Mouse (Mus musculus) embryonic facial prominence, embryonic 15.5 days (tissue): ENCODE results near the gene Rab13. TPM values are rescaled to one million over a fixed set of nuclear protein-coding genes. Genes with fewer than 3 reads are reported as not detected.
A peak's percentile ranks its signal among the peaks of the same experiment; 100 is the strongest.

ENCODE experiments used
- ATAC-seq: fragments of 200-750 bp; cut with Nextera tagmentation; 2 replicates; pipeline ENCODE4 v1.8.0; 2017; ENCODE audit warnings: low read depth, moderate TSS enrichment; ENCODE audit not compliant: insufficient number of reproducible peaks, low FRiP score, low TSS enrichment
- H3K27ac ChIP-seq: fragments of 300-500 bp; sonication (generic); replicated peaks from 2 replicates; pipeline ENCODE4 v1.5.1; 2015; ENCODE audit warnings: mild to moderate bottlenecking, inconsistent platforms
- H3K27me3 ChIP-seq: fragments of 300-500 bp; sonication (generic); 2 replicates; pipeline ENCODE4 v1.6.1; 2015; ENCODE audit warnings: inconsistent platforms
- H3K36me3 ChIP-seq: fragments of 300-500 bp; sonication (generic); 2 replicates; pipeline ENCODE4 v1.6.1; 2015; ENCODE audit warnings: mild to moderate bottlenecking, inconsistent platforms
- H3K4me1 ChIP-seq: fragments of 300-500 bp; sonication (generic); 2 replicates; pipeline ENCODE4 v1.6.1; 2015; ENCODE audit warnings: inconsistent platforms
- H3K4me2 ChIP-seq: fragments of 300-500 bp; sonication (generic); replicated peaks from 2 replicates; pipeline ENCODE4 v1.6.1; 2015; ENCODE audit warnings: mild to moderate bottlenecking, inconsistent platforms
- H3K4me3 ChIP-seq: fragments of 300-500 bp; sonication (generic); replicated peaks from 2 replicates; pipeline ENCODE4 v1.5.1; 2015; ENCODE audit warnings: mild to moderate bottlenecking, inconsistent platforms
- H3K9ac ChIP-seq: fragments of 300-500 bp; sonication (generic); 2 replicates; pipeline ENCODE4 v1.6.1; 2015; ENCODE audit warnings: inconsistent platforms
- H3K9me3 ChIP-seq: fragments of 300-500 bp; sonication (generic); replicated peaks from 2 replicates; pipeline ENCODE4 v1.6.1; 2016; ENCODE audit warnings: inconsistent platforms
- WGBS: fragments of 180-500 bp; shearing (Covaris S2); methylation state at CpG from one replicate; pipeline ENCODE4 v1.1.7; 2015; 5-methylcytosine and 5-hydroxymethylcytosine counted together
- polyA plus RNA-seq: library from polyadenylated mRNA; unstranded; fragments of >200 nt; fragmentation: Nextera tagmentation; extraction: Ambion mirVana; gene quantifications from 2 replicates; pipeline ENCODE4 v1.2.1, GENCODE M21; 2015

Gene Rab13
- polyA plus RNA-seq, 1 experiment from 2014 or later = 35.0 TPM

- Histone ChIP-seq H3K4me1 (peaks cover 19% of the 10 kb centered on the region), H3K9ac (no peak overlapping the region), H3K4me3 (no peak overlapping the region), H3K4me2 (no peak overlapping the region), H3K9me3 (no peaks in the 10 kb centered on the region), H3K27ac (no peak overlapping the region), H3K27me3 (no peaks in the 10 kb centered on the region), H3K36me3 (peaks cover 61% of the 10 kb centered on the region)
- 90% methylated on average over 5 of the region's 5 CpGs for WGBS
- ATAC-seq = no peak
Measured at GRCm38 (mm10) chr3:90263121-90263771, 49.8 kb downstream of the Rab13 start.

GRCm38 (mm10) chr3:90264687-90265033 lies 51.2 kb downstream of the Rab13 start:
- peak overlapping the region; percentile 97 for H3K27ac ChIP-seq
- H3K4me2 ChIP-seq = peak overlapping the region; percentile 70
- H3K9me3 ChIP-seq = no peaks in the 10 kb centered on the region
- ATAC-seq = no peak
- no peaks in the 10 kb centered on the region for H3K27me3 ChIP-seq
- H3K36me3 ChIP-seq = peaks cover 54% of the 10 kb centered on the region
- peak overlapping the region; percentile 78 for H3K4me3 ChIP-seq
- 36% methylated on average over 10 of the region's 10 CpGs for WGBS
- H3K9ac ChIP-seq = peak overlapping the region; percentile 86; the same call in 1 of the 2 replicates
- H3K4me1 ChIP-seq = peaks cover 19% of the 10 kb centered on the region

GRCm38 (mm10) chr3:90265034-90265931 lies 51.8 kb downstream of the Rab13 start, which contains the start of gene Dennd4b:
Gene Dennd4b, plus strand, starts transcription at chr3:90265185.
- under 1% methylated on average over 86 of the region's 87 CpGs for WGBS
- ATAC-seq = peak; percentile 93
- Histone ChIP-seq H3K9me3 (no peaks in the 10 kb centered on the region), H3K27ac (peak within 1 kb of the TSS; percentile 97), H3K36me3 (peaks cover 48% of the 10 kb centered on the region), H3K27me3 (no peaks in the 10 kb centered on the region), H3K4me1 (peaks cover 19% of the 10 kb centered on the region), H3K4me2 (peak within 1 kb of the TSS; percentile 70), H3K4me3 (peak within 1 kb of the TSS; percentile 78), H3K9ac (peak within 1 kb of the TSS; percentile 86)

GRCm38 (mm10) chr3:90265932-90266741 lies 52.6 kb downstream of the Rab13 start:
- no peaks in the 10 kb centered on the region for H3K27me3 ChIP-seq

GRCm38 (mm10) chr3:90266901-90267775 lies 53.6 kb downstream of the Rab13 start:
- ATAC-seq = no peak

More at GRCm38 (mm10) chr3:90265932-90266741, 52.6 kb downstream of the Rab13 start:
- H3K4me2 ChIP-seq = peak overlapping the region; percentile 70
- no peaks in the 10 kb centered on the region for H3K9me3 ChIP-seq
- peaks cover 19% of the 10 kb centered on the region for H3K4me1 ChIP-seq
- H3K9ac ChIP-seq = peak overlapping the region; percentile 86
- 23% methylated on average over 16 of the region's 16 CpGs for WGBS
- H3K4me3 ChIP-seq = peak overlapping the region; percentile 78
- peaks cover 41% of the 10 kb centered on the region for H3K36me3 ChIP-seq
- 0 out of 2 replicates have a peak, but pooled peaks have one; percentile 3 for ATAC-seq
- H3K27ac ChIP-seq = peak overlapping the region; percentile 97

GRCm38 (mm10) chr3:90268190-90268589 lies 54.7 kb downstream of the Rab13 start:
- H3K4me2 ChIP-seq = no peak overlapping the region
- WGBS = 94% methylated on average over 11 of the region's 11 CpGs
- H3K36me3 ChIP-seq = peaks cover 36% of the 10 kb centered on the region

More at GRCm38 (mm10) chr3:90266901-90267775, 53.6 kb downstream of the Rab13 start:
- Histone ChIP-seq H3K27me3 (no peaks in the 10 kb centered on the region), H3K36me3 (peaks cover 38% of the 10 kb centered on the region), H3K9ac (no peak overlapping the region), H3K4me2 (0 out of 2 replicates have a peak overlapping the region, but pooled peaks have one; percentile 70), H3K9me3 (no peaks in the 10 kb centered on the region), H3K4me3 (peak overlapping the region; percentile 78; the same call in 1 of the 2 replicates), H3K27ac (no peak overlapping the region), H3K4me1 (peaks cover 19% of the 10 kb centered on the region)
- 88% methylated on average over 20 of the region's 20 CpGs for WGBS

GRCm38 (mm10) chr3:90268971-90269370 lies 55.5 kb downstream of the Rab13 start:
- Histone ChIP-seq H3K36me3 (peaks cover 36% of the 10 kb centered on the region), H3K27ac (no peak overlapping the region), H3K4me3 (no peak overlapping the region), H3K4me2 (no peak overlapping the region), H3K9me3 (no peaks in the 10 kb centered on the region), H3K27me3 (no peaks in the 10 kb centered on the region), H3K4me1 (peaks cover 19% of the 10 kb centered on the region), H3K9ac (no peak overlapping the region)
- 89% methylated on average over 16 of the region's 16 CpGs for WGBS
- ATAC-seq = no peak

More at GRCm38 (mm10) chr3:90268190-90268589, 54.7 kb downstream of the Rab13 start:
- Histone ChIP-seq H3K4me3 (no peak overlapping the region), H3K4me1 (peaks cover 19% of the 10 kb centered on the region), H3K27ac (no peak overlapping the region), H3K9ac (no peak overlapping the region), H3K9me3 (no peaks in the 10 kb centered on the region), H3K27me3 (no peaks in the 10 kb centered on the region)
- no peak for ATAC-seq

GRCm38 (mm10) chr3:90270784-90271183 lies 57.3 kb downstream of the Rab13 start:
- Histone ChIP-seq H3K9me3 (no peaks in the 10 kb centered on the region), H3K4me2 (no peak overlapping the region), H3K27ac (no peak overlapping the region), H3K4me3 (no peak overlapping the region), H3K27me3 (no peaks in the 10 kb centered on the region), H3K9ac (no peak overlapping the region), H3K4me1 (peaks cover 12% of the 10 kb centered on the region), H3K36me3 (peaks cover 46% of the 10 kb centered on the region)
- WGBS = 94% methylated on average over 8 of the region's 8 CpGs
- no peak for ATAC-seq

GRCm38 (mm10) chr3:90272170-90272569 lies 58.7 kb downstream of the Rab13 start:
- no peak overlapping the region for H3K9ac ChIP-seq
- no peaks in the 10 kb centered on the region for H3K4me1 ChIP-seq
- no peak overlapping the region for H3K4me2 ChIP-seq
- H3K4me3 ChIP-seq = no peak overlapping the region
- no peaks in the 10 kb centered on the region for H3K9me3 ChIP-seq
- H3K27ac ChIP-seq = no peak overlapping the region
- no peaks in the 10 kb centered on the region for H3K27me3 ChIP-seq
- peaks cover 59% of the 10 kb centered on the region for H3K36me3 ChIP-seq
- ATAC-seq = no peak
- 60% methylated on average over 9 of the region's 9 CpGs for WGBS

GRCm38 (mm10) chr3:90273855-90274254 lies 60.4 kb downstream of the Rab13 start:
- H3K36me3 ChIP-seq = peaks cover 73% of the 10 kb centered on the region
- no peaks in the 10 kb centered on the region for H3K27me3 ChIP-seq
- H3K4me2 ChIP-seq = no peak overlapping the region
- no peak for ATAC-seq
- H3K4me3 ChIP-seq = no peak overlapping the region
- whole genome bisulfite sequencing = 89% methylated on average over 22 of the region's 22 CpGs
- H3K27ac ChIP-seq = no peak overlapping the region
- no peak overlapping the region for H3K9ac ChIP-seq
- no peaks in the 10 kb centered on the region for H3K4me1 ChIP-seq
- H3K9me3 ChIP-seq = no peaks in the 10 kb centered on the region
